Mouse (Mus musculus): ENCODE data around the gene Trim62. TPM values are rescaled to one million over a fixed set of nuclear protein-coding genes. Genes with fewer than 3 reads are reported as not detected.

Trim62 gene
- 28.4 and 32.5 TPM in 2 replicates for polyA plus RNA-seq (2012; rRNA removed)

GRCm38 (mm10) chr4:128883379-128883781, at the start of gene Trim62:
Trim62 (plus strand) TSS chr4:128883580.

Other genes starting within 250 kb of the Trim62 start
- 135 TPM in 2 replicates for gene Phc2, start 228.9 kb upstream of the Trim62 start, polyA plus RNA-seq (2012; rRNA removed)
- gene A3galt2, start 128.2 kb upstream of the Trim62 start, polyA plus RNA-seq (2012; rRNA removed) = 2.0 and 2.2 TPM in 2 replicates
- 77.0 and 113 TPM in 2 replicates for gene Zfp362, start 77.5 kb upstream of the Trim62 start, polyA plus RNA-seq (2012; rRNA removed)
- 31.9 and 33.6 TPM in 2 replicates for gene Azin2, start 78.9 kb downstream of the Trim62 start, polyA plus RNA-seq (2012; rRNA removed)
- 39.0 and 41.7 TPM in 2 replicates for gene Ak2, start 108.4 kb downstream of the Trim62 start, polyA plus RNA-seq (2012; rRNA removed)
- 179 and 255 TPM in 2 replicates for gene Rnf19b, start 174.7 kb downstream of the Trim62 start, polyA plus RNA-seq (2012; rRNA removed)
- 7.3 and 11.7 TPM in 2 replicates for gene Tmem54, start 222.0 kb downstream of the Trim62 start, polyA plus RNA-seq (2012; rRNA removed)
- gene Hpca, start 238.5 kb downstream of the Trim62 start, polyA plus RNA-seq (2012; rRNA removed) = 2.8 and 5.0 TPM in 2 replicates

Measured in ovary, adult 2 months (tissue).